Mouse (Mus musculus) olfactory bulb, adult 2 months (tissue): ENCODE results near the gene Fgf5.

Experiments
- CTCF ChIP-seq: fragments of 200-500 bp; IDR thresholded peaks from 2 replicates; pipeline ENCODE4 v1.5.1; 2012; ENCODE audit warnings: low read depth, mild to moderate bottlenecking, low read length, moderate library complexity; ENCODE audit not compliant: insufficient read depth
- POLR2A ChIP-seq: fragments of 200-500 bp; IDR thresholded peaks from 2 replicates; pipeline ENCODE4 v1.6.1; 2012; ENCODE audit warnings: mild to moderate bottlenecking, low read depth, low read length, moderate library complexity; ENCODE audit not compliant: insufficient read depth

DNA sequence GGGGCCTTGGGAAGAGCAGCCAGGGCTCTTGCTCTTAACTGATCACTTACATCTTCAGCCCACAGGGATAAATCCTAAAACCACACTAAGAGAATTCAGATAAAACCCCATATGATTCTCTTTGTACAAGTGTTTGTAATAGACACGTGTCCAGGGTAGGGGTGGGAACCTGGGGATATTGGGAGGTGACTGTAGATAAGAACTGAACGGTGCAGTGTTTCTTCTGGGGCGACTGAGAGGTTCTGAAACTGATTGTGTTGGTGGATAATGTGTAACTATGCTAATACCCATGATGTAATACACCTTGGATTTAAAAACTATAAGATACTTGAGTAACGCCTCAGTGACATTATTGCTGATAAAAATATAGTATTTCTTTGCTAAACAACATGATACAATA is 51.7 kb downstream of the Fgf5 start:
- TF ChIP-seq POLR2A, result no peak
- no peak for TF ChIP-seq CTCF
